Mouse (Mus musculus): ENCODE results near the gene Ccn5. TPM values are rescaled to one million over a fixed set of nuclear protein-coding genes. Genes with fewer than 3 reads are reported as not detected.
A peak's percentile ranks its signal among the peaks of the same experiment; 100 is the strongest.

Gene Ccn5
- polyA plus RNA-seq, 1 experiment from 2014 or later = 0.39 TPM

- no peaks in the 10 kb centered on the region for H3K27me3 ChIP-seq (ENCODE audit: insufficient read depth, low read length)
- H3K9ac ChIP-seq (replicated peaks; ENCODE audit: low read length) = no peak overlapping the region
- 81% methylated on average over 5 of the region's 5 CpGs for WGBS
- no peak for ATAC-seq (ENCODE audit: low FRiP score, low TSS enrichment)
- no peaks in the 10 kb centered on the region for H3K4me1 ChIP-seq (ENCODE audit: insufficient read depth, low read length)
- no peak overlapping the region for H3K27ac ChIP-seq (ENCODE audit: low read length)
- H3K4me3 ChIP-seq (ENCODE audit: low read length) = no peak overlapping the region
- no peak overlapping the region for H3K4me2 ChIP-seq (replicated peaks; ENCODE audit: low read depth, low read length)
- H3K9me3 ChIP-seq (ENCODE audit: low read length) = no peaks in the 10 kb centered on the region
- H3K36me3 ChIP-seq (ENCODE audit: insufficient read depth, low read length) = no peaks in the 10 kb centered on the region
These were observed 19.3 kb upstream of the Ccn5 start for GRCm38 (mm10) chr2:163801406-163801805.

GRCm38 (mm10) chr2:163803838-163804237 is 16.8 kb upstream of the Ccn5 start:
- H3K27me3 ChIP-seq (ENCODE audit: insufficient read depth, low read length) = no peaks in the 10 kb centered on the region
- H3K36me3 ChIP-seq (ENCODE audit: insufficient read depth, low read length) = no peaks in the 10 kb centered on the region
- no peak overlapping the region for H3K4me3 ChIP-seq (ENCODE audit: low read length)
- ATAC-seq (ENCODE audit: low FRiP score, low TSS enrichment) = no peak
- no peaks in the 10 kb centered on the region for H3K4me1 ChIP-seq (ENCODE audit: insufficient read depth, low read length)
- no peak overlapping the region for H3K4me2 ChIP-seq (replicated peaks; ENCODE audit: low read depth, low read length)
- WGBS = 54% methylated on average over 5 of the region's 5 CpGs
- H3K27ac ChIP-seq (ENCODE audit: low read length) = no peak overlapping the region
- no peaks in the 10 kb centered on the region for H3K9me3 ChIP-seq (ENCODE audit: low read length)
- no peak overlapping the region for H3K9ac ChIP-seq (replicated peaks; ENCODE audit: low read length)

GRCm38 (mm10) chr2:163809166-163809565 is 11.5 kb upstream of the Ccn5 start:
- 91% methylated on average over 4 of the region's 4 CpGs for WGBS
- no peak overlapping the region for H3K4me2 ChIP-seq (replicated peaks; ENCODE audit: low read depth, low read length)
- H3K36me3 ChIP-seq (ENCODE audit: insufficient read depth, low read length) = no peaks in the 10 kb centered on the region
- H3K4me1 ChIP-seq (ENCODE audit: insufficient read depth, low read length) = no peaks in the 10 kb centered on the region
- H3K9me3 ChIP-seq (ENCODE audit: low read length) = no peaks in the 10 kb centered on the region
- no peaks in the 10 kb centered on the region for H3K27me3 ChIP-seq (ENCODE audit: insufficient read depth, low read length)
- H3K9ac ChIP-seq (replicated peaks; ENCODE audit: low read length) = no peak overlapping the region
- H3K27ac ChIP-seq (ENCODE audit: low read length) = no peak overlapping the region
- ATAC-seq (ENCODE audit: low FRiP score, low TSS enrichment) = no peak
- no peak overlapping the region for H3K4me3 ChIP-seq (ENCODE audit: low read length)

GRCm38 (mm10) chr2:163809704-163810103 is 11.0 kb upstream of the Ccn5 start:
- Histone ChIP-seq H3K27me3 (ENCODE audit: insufficient read depth, low read length) (no peaks in the 10 kb centered on the region), H3K4me2 (replicated peaks; ENCODE audit: low read depth, low read length) (no peak overlapping the region), H3K9ac (replicated peaks; ENCODE audit: low read length) (no peak overlapping the region), H3K4me3 (ENCODE audit: low read length) (no peak overlapping the region), H3K4me1 (ENCODE audit: insufficient read depth, low read length) (no peaks in the 10 kb centered on the region), H3K9me3 (ENCODE audit: low read length) (no peaks in the 10 kb centered on the region), H3K36me3 (ENCODE audit: insufficient read depth, low read length) (no peaks in the 10 kb centered on the region), H3K27ac (ENCODE audit: low read length) (no peak overlapping the region)
- ATAC-seq (ENCODE audit: low FRiP score, low TSS enrichment) = no peak
- 67% methylated on average over 7 of the region's 7 CpGs for WGBS

- no peaks in the 10 kb centered on the region for H3K27me3 ChIP-seq (ENCODE audit: insufficient read depth, low read length)
- no peaks in the 10 kb centered on the region for H3K9me3 ChIP-seq (ENCODE audit: low read length)
- no peak for ATAC-seq (ENCODE audit: low FRiP score, low TSS enrichment)
- H3K36me3 ChIP-seq (ENCODE audit: insufficient read depth, low read length) = no peaks in the 10 kb centered on the region
- no peak overlapping the region for H3K9ac ChIP-seq (replicated peaks; ENCODE audit: low read length)
- H3K4me1 ChIP-seq (ENCODE audit: insufficient read depth, low read length) = no peaks in the 10 kb centered on the region
- no peak overlapping the region for H3K4me2 ChIP-seq (replicated peaks; ENCODE audit: low read depth, low read length)
- H3K4me3 ChIP-seq (ENCODE audit: low read length) = no peak overlapping the region
- H3K27ac ChIP-seq (ENCODE audit: low read length) = no peak overlapping the region
- 54% methylated on average over 5 of the region's 5 CpGs for WGBS
These were observed 7.6 kb upstream of the Ccn5 start for GRCm38 (mm10) chr2:163813077-163813476.

- no peak overlapping the region for H3K4me2 ChIP-seq (replicated peaks; ENCODE audit: low read depth, low read length)
- H3K4me1 ChIP-seq (ENCODE audit: insufficient read depth, low read length) = no peaks in the 10 kb centered on the region
- no peak overlapping the region for H3K9ac ChIP-seq (replicated peaks; ENCODE audit: low read length)
- H3K4me3 ChIP-seq (ENCODE audit: low read length) = no peak overlapping the region
- no peaks in the 10 kb centered on the region for H3K27me3 ChIP-seq (ENCODE audit: insufficient read depth, low read length)
- no peak for ATAC-seq (ENCODE audit: low FRiP score, low TSS enrichment)
- H3K27ac ChIP-seq (ENCODE audit: low read length) = no peak overlapping the region
- no peaks in the 10 kb centered on the region for H3K9me3 ChIP-seq (ENCODE audit: low read length)
- 86% methylated on average over 9 of the region's 9 CpGs for WGBS
- no peaks in the 10 kb centered on the region for H3K36me3 ChIP-seq (ENCODE audit: insufficient read depth, low read length)
These were observed 5.8 kb upstream of the Ccn5 start for GRCm38 (mm10) chr2:163814739-163815465.

GRCm38 (mm10) chr2:163823248-163823647 is 2.6 kb downstream of the Ccn5 start:
- no peak for ATAC-seq (ENCODE audit: low FRiP score, low TSS enrichment)
- Histone ChIP-seq H3K4me1 (ENCODE audit: insufficient read depth, low read length) (peaks cover 9% of the 10 kb centered on the region; the same call in 1 of the 2 replicates), H3K27ac (ENCODE audit: low read length) (no peak overlapping the region), H3K27me3 (ENCODE audit: insufficient read depth, low read length) (no peaks in the 10 kb centered on the region), H3K4me3 (ENCODE audit: low read length) (peak overlapping the region; percentile 28), H3K9me3 (ENCODE audit: low read length) (no peaks in the 10 kb centered on the region), H3K4me2 (replicated peaks; ENCODE audit: low read depth, low read length) (peak overlapping the region; percentile 52), H3K36me3 (ENCODE audit: insufficient read depth, low read length) (no peaks in the 10 kb centered on the region), H3K9ac (replicated peaks; ENCODE audit: low read length) (peak overlapping the region; percentile 50; the same call in 1 of the 2 replicates)
- WGBS = 5% methylated on average over 4 of the region's 4 CpGs

GRCm38 (mm10) chr2:163823771-163824170 is 3.1 kb downstream of the Ccn5 start:
- peak overlapping the region; percentile 28 for H3K4me3 ChIP-seq (ENCODE audit: low read length)
- peak; percentile 94 for ATAC-seq (ENCODE audit: low FRiP score, low TSS enrichment)

GRCm38 (mm10) chr2:163825861-163826260 is 5.2 kb downstream of the Ccn5 start:
- Histone ChIP-seq H3K36me3 (ENCODE audit: insufficient read depth, low read length) (no peaks in the 10 kb centered on the region), H3K27ac (ENCODE audit: low read length) (no peak overlapping the region), H3K4me3 (ENCODE audit: low read length) (no peak overlapping the region), H3K9ac (replicated peaks; ENCODE audit: low read length) (no peak overlapping the region), H3K9me3 (ENCODE audit: low read length) (no peaks in the 10 kb centered on the region), H3K4me1 (ENCODE audit: insufficient read depth, low read length) (peaks cover 9% of the 10 kb centered on the region; the same call in 1 of the 2 replicates), H3K4me2 (replicated peaks; ENCODE audit: low read depth, low read length) (no peak overlapping the region), H3K27me3 (ENCODE audit: insufficient read depth, low read length) (no peaks in the 10 kb centered on the region)
- ATAC-seq (ENCODE audit: low FRiP score, low TSS enrichment) = no peak
- WGBS = 71% methylated on average over 1 of the region's 1 CpGs

More at GRCm38 (mm10) chr2:163823771-163824170, 3.1 kb downstream of the Ccn5 start:
- Histone ChIP-seq H3K4me1 (ENCODE audit: insufficient read depth, low read length) (peaks cover 9% of the 10 kb centered on the region; the same call in 1 of the 2 replicates), H3K27ac (ENCODE audit: low read length) (0 out of 2 replicates have a peak overlapping the region, but pooled peaks have one; percentile 14), H3K36me3 (ENCODE audit: insufficient read depth, low read length) (no peaks in the 10 kb centered on the region), H3K4me2 (replicated peaks; ENCODE audit: low read depth, low read length) (peak overlapping the region; percentile 52), H3K9me3 (ENCODE audit: low read length) (no peaks in the 10 kb centered on the region), H3K27me3 (ENCODE audit: insufficient read depth, low read length) (no peaks in the 10 kb centered on the region), H3K9ac (replicated peaks; ENCODE audit: low read length) (peak overlapping the region; percentile 50)
- WGBS = 16% methylated on average over 11 of the region's 11 CpGs

- Histone ChIP-seq H3K27me3 (ENCODE audit: insufficient read depth, low read length) (no peaks in the 10 kb centered on the region), H3K4me1 (ENCODE audit: insufficient read depth, low read length) (peaks cover 9% of the 10 kb centered on the region; the same call in 1 of the 2 replicates), H3K36me3 (ENCODE audit: insufficient read depth, low read length) (no peaks in the 10 kb centered on the region), H3K9me3 (ENCODE audit: low read length) (no peaks in the 10 kb centered on the region), H3K9ac (replicated peaks; ENCODE audit: low read length) (no peak overlapping the region), H3K4me2 (replicated peaks; ENCODE audit: low read depth, low read length) (no peak overlapping the region), H3K27ac (ENCODE audit: low read length) (no peak overlapping the region), H3K4me3 (ENCODE audit: low read length) (no peak overlapping the region)
- ATAC-seq (ENCODE audit: low FRiP score, low TSS enrichment) = no peak
- WGBS = 62% methylated on average over 5 of the region's 5 CpGs
These were observed 5.8 kb downstream of the Ccn5 start for GRCm38 (mm10) chr2:163826494-163826893.

Data from kidney, embryonic 16.5 days (tissue).